Comparison of ENCODE assay signal across 24 mouse cellular contexts in the genomic region with DNA sequence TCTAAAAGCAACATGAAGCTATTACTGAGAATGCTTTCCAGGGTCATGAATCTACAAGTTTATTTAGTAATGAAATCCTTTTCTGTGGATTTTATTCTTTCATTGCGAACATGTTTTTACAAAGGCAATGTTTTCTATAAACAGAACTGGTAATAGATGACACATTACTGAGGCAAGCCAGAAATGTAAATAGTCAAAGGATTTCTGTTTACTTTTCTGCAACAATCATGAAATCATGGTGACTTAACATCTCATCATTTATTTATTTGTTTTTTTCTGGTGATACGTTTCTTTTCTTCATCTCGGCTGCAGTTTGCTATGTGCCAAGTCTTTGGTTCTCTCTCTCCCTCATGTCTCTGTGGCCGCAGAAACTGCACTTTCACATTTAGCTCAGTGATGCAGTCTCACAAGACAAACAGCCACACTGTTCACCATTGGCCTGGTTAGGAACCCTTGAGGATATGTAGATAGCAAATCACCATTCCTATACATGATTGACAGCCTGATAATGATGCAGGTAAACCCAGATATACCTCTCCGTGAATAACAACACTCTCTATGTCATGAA.
"Had no signal": no experiment of that assay in that cellular context is flagged by ENCODE, and none has a peak within 500 bp of the region (broad histone marks: within the 10 kb centered on the region; RNA-seq: fewer than 3 reads in every experiment).

No protein-coding gene starts in this region.

- ATAC-seq: hindbrain, postnatal 0 days; intestine, embryonic 16.5 days had no signal

- H3K4me3 ChIP-seq: heart, adult 2 months; heart, embryonic 13.5 days; heart, embryonic 15.5 days; hindbrain, embryonic 13.5 days; hindbrain, embryonic 15.5 days; kidney, embryonic 15.5 days; limb, embryonic 13.5 days had no signal

- H3K27ac ChIP-seq: heart, adult 2 months; heart, embryonic 13.5 days; heart, embryonic 15.5 days; hindbrain, embryonic 13.5 days; hindbrain, embryonic 15.5 days; hindbrain, postnatal 0 days; kidney, embryonic 15.5 days; kidney, postnatal 0 days; limb, embryonic 13.5 days had no signal

- H3K27me3 ChIP-seq: heart, embryonic 13.5 days; heart, embryonic 15.5 days; hindbrain, embryonic 15.5 days; kidney, embryonic 15.5 days; limb, embryonic 13.5 days had no signal

- DNase-seq: gastrocnemius, postnatal 14 days; gastrocnemius, postnatal 36 days; heart, adult 11 months; heart, adult 2 months; heart, postnatal 14 days; heart, postnatal 36 days; kidney, adult 11 months; kidney, adult 2 months; kidney, adult 9 months; kidney, postnatal 14 days; kidney, postnatal 36 days; layer of hippocampus, adult 9-11 months; layer of hippocampus, postnatal 36 days; left cerebral cortex, postnatal 4 days had no signal

- H3K36me3 ChIP-seq: heart, embryonic 13.5 days; heart, embryonic 15.5 days; hindbrain, embryonic 13.5 days; hindbrain, embryonic 15.5 days; kidney, embryonic 15.5 days; limb, embryonic 13.5 days had no signal

- H3K4me1 ChIP-seq: heart, embryonic 15.5 days; hindbrain, embryonic 13.5 days; hindbrain, embryonic 15.5 days; kidney, embryonic 15.5 days; limb, embryonic 13.5 days had no signal

- H3K9ac ChIP-seq: heart, embryonic 13.5 days; heart, embryonic 15.5 days; hindbrain, embryonic 13.5 days; hindbrain, embryonic 15.5 days; kidney, embryonic 15.5 days; limb, embryonic 13.5 days had no signal

- H3K9me3 ChIP-seq: heart, embryonic 13.5 days; heart, embryonic 15.5 days; hindbrain, embryonic 13.5 days; hindbrain, embryonic 15.5 days; kidney, embryonic 15.5 days; limb, embryonic 13.5 days had no signal

- H3K4me2 ChIP-seq: heart, embryonic 11.5 days; heart, embryonic 13.5 days; heart, embryonic 15.5 days; hindbrain, embryonic 13.5 days; hindbrain, embryonic 15.5 days; kidney, embryonic 15.5 days; limb, embryonic 13.5 days had no signal
